ENCODE assay signal across 9 mouse cellular contexts in genomic region chr14:55557003-55557402, GRCm38 (mm10). TPM values are rescaled to one million over a fixed set of nuclear protein-coding genes. Genes with fewer than 3 reads are reported as not detected.
DNase-seq lines count a peak whose midpoint lies in the region; ATAC-seq lines count a peak whose summit lies in the region.
"Had no signal": no experiment of that assay in that cellular context is flagged by ENCODE, and none has a peak within 500 bp of the region (broad histone marks: within the 10 kb centered on the region; RNA-seq: fewer than 3 reads in every experiment).

No protein-coding gene starts in this region.

- DNase-seq in midbrain, embryonic 14.5 days: peak; percentile 83
- DNase-seq in c-Kit-positive CD71-positive TER-119-negative erythroid progenitor cells, embryonic 14.5 days (ENCODE audit: low read depth): peak; percentile 70
- peak; percentile 62 for DNase-seq in gastrocnemius, postnatal 25 days
- peak; percentile 92 for DNase-seq in kidney, postnatal 10 days
- peak; percentile 77 for DNase-seq in ovary, postnatal 36 days (ENCODE audit: low spot score)
- DNase-seq in thymus, postnatal 14 days: peak; percentile 71

- no peak overlapping the region for H3K4me2 ChIP-seq in midbrain, embryonic 14.5 days (ENCODE audit: low read length)
- no peak overlapping the region for H3K4me2 ChIP-seq in midbrain, embryonic 16.5 days (ENCODE audit: low read length)
- H3K4me2 ChIP-seq in liver, embryonic 15.5 days: peak overlapping the region; percentile 27; the same call in 1 of the 2 replicates

- no peak for ATAC-seq in midbrain, embryonic 14.5 days (ENCODE audit: low FRiP score, low TSS enrichment)
- ATAC-seq in midbrain, embryonic 16.5 days: no peak
- no peak for ATAC-seq in liver, embryonic 15.5 days (ENCODE audit: insufficient read depth)

- H3K9ac ChIP-seq in midbrain, embryonic 14.5 days (replicated peaks; ENCODE audit: low read length): no peak overlapping the region
- H3K9ac ChIP-seq in midbrain, embryonic 16.5 days (ENCODE audit: low read depth, low read length): no peak overlapping the region
- H3K9ac ChIP-seq in liver, embryonic 15.5 days: 0 out of 2 replicates have a peak overlapping the region, but pooled peaks have one; percentile 12

- no peaks in the 10 kb centered on the region for H3K9me3 ChIP-seq in midbrain, embryonic 14.5 days (ENCODE audit: control insufficient read depth, low read length)
- no peaks in the 10 kb centered on the region for H3K9me3 ChIP-seq in midbrain, embryonic 16.5 days (replicated peaks; ENCODE audit: control insufficient read depth, low read length, poor library complexity, severe bottlenecking)
- H3K9me3 ChIP-seq in liver, embryonic 15.5 days (replicated peaks): no peaks in the 10 kb centered on the region

- H3K27me3 ChIP-seq in midbrain, embryonic 14.5 days (ENCODE audit: control insufficient read depth, insufficient read depth, low read length): no peaks in the 10 kb centered on the region
- H3K27me3 ChIP-seq in midbrain, embryonic 16.5 days (ENCODE audit: control insufficient read depth, insufficient read depth, low read depth, low read length): no peaks in the 10 kb centered on the region
- no peaks in the 10 kb centered on the region for H3K27me3 ChIP-seq in liver, embryonic 15.5 days

- peaks cover 11% of the 10 kb centered on the region for H3K4me1 ChIP-seq in midbrain, embryonic 14.5 days (ENCODE audit: control insufficient read depth, insufficient read depth, low read length)
- peaks cover 15% of the 10 kb centered on the region for H3K4me1 ChIP-seq in midbrain, embryonic 16.5 days (ENCODE audit: control insufficient read depth, insufficient read depth, low read length)
- H3K4me1 ChIP-seq in liver, embryonic 15.5 days (replicated peaks): peaks cover 54% of the 10 kb centered on the region

- H3K27ac ChIP-seq in midbrain, embryonic 14.5 days (replicated peaks; ENCODE audit: low read depth, low read length): no peak overlapping the region
- H3K27ac ChIP-seq in midbrain, embryonic 16.5 days (ENCODE audit: low read length): no peak overlapping the region
- H3K27ac ChIP-seq in liver, embryonic 15.5 days (replicated peaks): peak overlapping the region; percentile 100

- no peak overlapping the region for H3K4me3 ChIP-seq in midbrain, embryonic 14.5 days (replicated peaks; ENCODE audit: low read depth, low read length)
- no peak overlapping the region for H3K4me3 ChIP-seq in midbrain, embryonic 16.5 days (ENCODE audit: low read depth, low read length)
- H3K4me3 ChIP-seq in liver, embryonic 15.5 days (replicated peaks): no peak overlapping the region
- H3K4me3 ChIP-seq: erythroblast, embryonic 14.5 days had no signal

- H3K36me3 ChIP-seq in midbrain, embryonic 14.5 days (ENCODE audit: control insufficient read depth, insufficient read depth, low read length): no peaks in the 10 kb centered on the region
- H3K36me3 ChIP-seq in midbrain, embryonic 16.5 days (ENCODE audit: control insufficient read depth, insufficient read depth, low read length): no peaks in the 10 kb centered on the region
- H3K36me3 ChIP-seq in liver, embryonic 15.5 days (replicated peaks): peaks cover 9% of the 10 kb centered on the region

- 29% methylated on average over 5 of the region's 5 CpGs for WGBS in midbrain, embryonic 14.5 days
- WGBS in midbrain, embryonic 16.5 days: 30% methylated on average over 5 of the region's 5 CpGs
- 17% methylated on average over 5 of the region's 5 CpGs for WGBS in liver, embryonic 15.5 days (ENCODE audit: insufficient replicate concordance)

RNA-seq across cellular contexts. Expression of gene Dcaf11, which starts 2.8 kb away (rescaled TPM):
- 133 and 134 TPM in 2 replicates for polyA plus RNA-seq in midbrain, embryonic 14.5 days (2014; fragmentation: Nextera tagmentation; extraction: Ambion mirVana)
- polyA plus RNA-seq in midbrain, embryonic 16.5 days (2015; fragmentation: Nextera tagmentation; extraction: Ambion mirVana): 134 and 137 TPM in 2 replicates
- 100 to 1,000 TPM in 1 of 2 experiments, 10 to 100 TPM in 1; 97.3 to 105 TPM for total RNA-seq in gastrocnemius, postnatal 25 days (2021)
- polyA plus RNA-seq in liver, embryonic 15.5 days (2015; fragmentation: Nextera tagmentation; extraction: Ambion mirVana): 57.9 and 64.1 TPM in 2 replicates

RNA-seq across cellular contexts. Expression of gene A730061H03Rik, which starts 3.2 kb away (rescaled TPM):
- 1.7 and 2.1 TPM in 2 replicates for polyA plus RNA-seq in midbrain, embryonic 14.5 days (2014; fragmentation: Nextera tagmentation; extraction: Ambion mirVana)
- polyA plus RNA-seq in midbrain, embryonic 16.5 days (2015; fragmentation: Nextera tagmentation; extraction: Ambion mirVana): 0.55 and 0.72 TPM in 2 replicates
- not detected for total RNA-seq in gastrocnemius, postnatal 25 days (2021)
- 1.6 and 2.1 TPM in 2 replicates for polyA plus RNA-seq in liver, embryonic 15.5 days (2015; fragmentation: Nextera tagmentation; extraction: Ambion mirVana)
- polyA plus RNA-seq: erythroblast, embryonic 14.5 days had no signal

RNA-seq across cellular contexts. Expression of gene Pck2, which starts 16.9 kb away (rescaled TPM):
- 15.8 and 16.2 TPM in 2 replicates for polyA plus RNA-seq in midbrain, embryonic 14.5 days (2014; fragmentation: Nextera tagmentation; extraction: Ambion mirVana)
- polyA plus RNA-seq in midbrain, embryonic 16.5 days (2015; fragmentation: Nextera tagmentation; extraction: Ambion mirVana): 29.5 and 30.6 TPM in 2 replicates
- 1 to 10 TPM; 4.7 to 6.9 TPM for total RNA-seq in gastrocnemius, postnatal 25 days (2021)
- 36.0 and 39.9 TPM in 2 replicates for polyA plus RNA-seq in liver, embryonic 15.5 days (2015; fragmentation: Nextera tagmentation; extraction: Ambion mirVana)

RNA-seq across cellular contexts. Expression of gene Fitm1, which starts 18.4 kb away (rescaled TPM):
- polyA plus RNA-seq in midbrain, embryonic 14.5 days (2014; fragmentation: Nextera tagmentation; extraction: Ambion mirVana): not detected in 2 replicates
- 0.22 TPM in 1 of 2 replicates, not detected in the other for polyA plus RNA-seq in midbrain, embryonic 16.5 days (2015; fragmentation: Nextera tagmentation; extraction: Ambion mirVana)
- total RNA-seq in gastrocnemius, postnatal 25 days (2021): 100 to 1,000 TPM; 329 to 343 TPM
- 1.1 and 1.9 TPM in 2 replicates for polyA plus RNA-seq in liver, embryonic 15.5 days (2015; fragmentation: Nextera tagmentation; extraction: Ambion mirVana)
- polyA plus RNA-seq: erythroblast, embryonic 14.5 days had no signal

RNA-seq across cellular contexts. Expression of gene Psme1, which starts 20.9 kb away (rescaled TPM):
- polyA plus RNA-seq in midbrain, embryonic 14.5 days (2014; fragmentation: Nextera tagmentation; extraction: Ambion mirVana): 189 and 217 TPM in 2 replicates
- 238 and 262 TPM in 2 replicates for polyA plus RNA-seq in midbrain, embryonic 16.5 days (2015; fragmentation: Nextera tagmentation; extraction: Ambion mirVana)
- 10 to 100 TPM; 66.4 to 67.6 TPM for total RNA-seq in gastrocnemius, postnatal 25 days (2021)
- 108 and 116 TPM in 2 replicates for polyA plus RNA-seq in liver, embryonic 15.5 days (2015; fragmentation: Nextera tagmentation; extraction: Ambion mirVana)
